Comparison of ENCODE assay signal across 9 mouse cellular contexts in genomic region chr2:164456413-164456812, GRCm38 (mm10). TPM values are rescaled to one million over a fixed set of nuclear protein-coding genes. Genes with fewer than 3 reads are reported as not detected.
DNase-seq lines count a peak whose midpoint lies in the region; ATAC-seq and TF ChIP-seq lines count a peak whose summit lies in the region.
"Had no signal": no experiment of that assay in that cellular context is flagged by ENCODE, and none has a peak within 500 bp of the region (broad histone marks: within the 10 kb centered on the region; RNA-seq: fewer than 3 reads in every experiment).

No protein-coding gene starts in this region.

- H3K4me2 ChIP-seq in heart, embryonic 13.5 days: peak overlapping the region; percentile 55; the same call in 1 of the 2 replicates
- no peak overlapping the region; the same call in 1 of the 2 replicates for H3K4me2 ChIP-seq in heart, embryonic 12.5 days
- peak overlapping the region; percentile 34; the same call in 1 of the 2 replicates for H3K4me2 ChIP-seq in CH12.LX (ENCODE audit: insufficient read depth, low read depth, poor library complexity, severe bottlenecking)
- H3K4me2 ChIP-seq in forebrain, postnatal 0 days (ENCODE audit: low read depth): peak overlapping the region; percentile 37

- no peak for ATAC-seq in heart, embryonic 13.5 days (ENCODE audit: extremely low read depth, insufficient number of reproducible peaks, low FRiP score, low TSS enrichment)
- no peak for ATAC-seq in heart, embryonic 12.5 days (ENCODE audit: insufficient number of reproducible peaks, low FRiP score)
- no peak for ATAC-seq in forebrain, postnatal 0 days

- TF ChIP-seq POLR2A in CH12.LX (IDR thresholded peaks at IDR 0.05; ENCODE audit: low read depth, low read length): no peak

- 88% methylated on average over 1 of the region's 1 CpGs for WGBS in heart, embryonic 13.5 days
- 67% methylated on average over 1 of the region's 1 CpGs for WGBS in heart, embryonic 12.5 days
- 100% methylated on average over 1 of the region's 1 CpGs for WGBS in forebrain, postnatal 0 days
- 100% methylated on average over 1 of the region's 1 CpGs for WGBS in macrophage (ENCODE audit: missing documents)

- H3K4me1 ChIP-seq in heart, embryonic 13.5 days: peaks cover 58% of the 10 kb centered on the region
- peaks cover 51% of the 10 kb centered on the region for H3K4me1 ChIP-seq in heart, embryonic 12.5 days (replicated peaks)
- H3K4me1 ChIP-seq in CH12.LX (ENCODE audit: control insufficient read depth in 1 of 2, insufficient read depth in 2 of 2): peaks cover 7 to 21% of the 10 kb centered on the region in 2 experiments
- H3K4me1 ChIP-seq in forebrain, postnatal 0 days (ENCODE audit: insufficient read depth): no peaks in the 10 kb centered on the region

- dilution Hi-C loops in CH12.LX (cut with MboI; ENCODE audit: extremely low pct_ligation_motif_present, extremely low pct_unique_long_range_greater_than_20kb, low sequenced_read_pairs): no loop called here

- H3K9ac ChIP-seq in heart, embryonic 13.5 days: peak overlapping the region; percentile 67
- H3K9ac ChIP-seq in heart, embryonic 12.5 days: no peak overlapping the region
- peak overlapping the region; percentile 36; the same call in 1 of the 2 replicates for H3K9ac ChIP-seq in CH12.LX (ENCODE audit: insufficient read depth, low read depth)
- peak overlapping the region; percentile 45; the same call in 1 of the 2 replicates for H3K9ac ChIP-seq in forebrain, postnatal 0 days

- H3K9me3 ChIP-seq in heart, embryonic 13.5 days: no peaks in the 10 kb centered on the region
- H3K9me3 ChIP-seq in heart, embryonic 12.5 days (replicated peaks): no peaks in the 10 kb centered on the region
- H3K9me3 ChIP-seq in CH12.LX (replicated peaks; ENCODE audit: low read length): peaks cover 2% of the 10 kb centered on the region
- H3K9me3 ChIP-seq in forebrain, postnatal 0 days (ENCODE audit: low read length): no peaks in the 10 kb centered on the region

- TF ChIP-seq CTCF in CH12.LX (conservative IDR thresholded peaks at IDR 0.05 in 1 of 2, IDR thresholded peaks at IDR 0.05 in 1 of 2; ENCODE audit: low read depth in 2 of 2, low read length in 2 of 2): no peak
- no peak for TF ChIP-seq CTCF in forebrain, postnatal 0 days (IDR thresholded peaks at IDR 0.05; ENCODE audit: low read depth)

- H3K27ac ChIP-seq in heart, embryonic 13.5 days (replicated peaks): peak overlapping the region; percentile 24; the same call in 1 of the 2 replicates
- no peak overlapping the region for H3K27ac ChIP-seq in heart, embryonic 12.5 days (ENCODE audit: poor library complexity, severe bottlenecking)
- H3K27ac ChIP-seq in CH12.LX (ENCODE audit: insufficient read depth, low read depth) (no peak overlapping the region; the same call in 1 of the 2 replicates), macrophage (peak overlapping the region; percentile 12; the same call in 1 of the 2 replicates)
- no peak overlapping the region for H3K27ac ChIP-seq in forebrain, postnatal 0 days (ENCODE audit: low read depth, low read length)

- in situ Hi-C loops in CH12.LX (cut with MboI; ENCODE audit: low pct_ligation_motif_present, low pct_unique_long_range_greater_than_20kb, low sequenced_read_pairs): loop anchor here (5.0 kb wide), 1 partner anchor 34 kb away; no protein-coding TSS in a partner anchor

- no peak for TF ChIP-seq RAD21 in CH12.LX (IDR thresholded peaks at IDR 0.05; ENCODE audit: low read depth, low read length)

- H3K79me2 ChIP-seq in CH12.LX (replicated peaks; ENCODE audit: control insufficient read depth, extremely low read depth, insufficient read depth, poor library complexity, severe bottlenecking) (peaks cover 3% of the 10 kb centered on the region; the same call in 1 of the 2 replicates), macrophage (ENCODE audit: inconsistent target) (peaks cover 1% of the 10 kb centered on the region; the same call in 1 of the 2 replicates)

- no peaks in the 10 kb centered on the region for H3K27me3 ChIP-seq in heart, embryonic 13.5 days (replicated peaks)
- H3K27me3 ChIP-seq in heart, embryonic 12.5 days (replicated peaks): no peaks in the 10 kb centered on the region
- peaks cover 17% of the 10 kb centered on the region for H3K27me3 ChIP-seq in CH12.LX (replicated peaks)
- H3K27me3 ChIP-seq in forebrain, postnatal 0 days (ENCODE audit: insufficient read depth, low read length): no peaks in the 10 kb centered on the region

- DNase-seq in CH12.LX (ENCODE audit: extremely low read depth): no peak
- DNase-seq in forebrain, postnatal 0 days: no peak
- no peak for DNase-seq in urinary bladder, adult 18-20 months (ENCODE audit: low spot score in 2 of 2)
- DNase-seq in yolk sac, embryonic 10.5 days (ENCODE audit: low spot score): no peak
- no peak for DNase-seq in layer of hippocampus, postnatal 14 days (ENCODE audit: low spot score in 2 of 2)

- no peaks in the 10 kb centered on the region for H3K36me3 ChIP-seq in heart, embryonic 13.5 days
- H3K36me3 ChIP-seq in heart, embryonic 12.5 days: no peaks in the 10 kb centered on the region
- peaks cover 3 to 5% of the 10 kb centered on the region in 2 experiments for H3K36me3 ChIP-seq in CH12.LX (replicated peaks in 1 of 2; ENCODE audit: control insufficient read depth in 1 of 2, insufficient read depth in 1 of 2, low read length in 1 of 2)
- H3K36me3 ChIP-seq in forebrain, postnatal 0 days (ENCODE audit: insufficient read depth): no peaks in the 10 kb centered on the region
- H3K36me3 ChIP-seq in macrophage (ENCODE audit: inconsistent target): no peaks in the 10 kb centered on the region

- no peak for TF ChIP-seq EP300 in CH12.LX (IDR thresholded peaks at IDR 0.05; ENCODE audit: low read length)

- H3K4me3 ChIP-seq in heart, embryonic 13.5 days: no peak overlapping the region; the same call in 1 of the 2 replicates
- no peak overlapping the region for H3K4me3 ChIP-seq in heart, embryonic 12.5 days
- H3K4me3 ChIP-seq in CH12.LX (replicated peaks in 1 of 3; ENCODE audit: low read depth in 2 of 3, low read length in 2 of 3, poor library complexity in 1 of 3) (peak overlapping the region; percentile 66 to 84 (median 69)), macrophage (ENCODE audit: inconsistent target) (no peak overlapping the region)
- H3K4me3 ChIP-seq in forebrain, postnatal 0 days (ENCODE audit: low read depth, low read length): no peak overlapping the region

RNA-seq across cellular contexts. Expression of gene Sys1, which starts 0.4 kb away (rescaled TPM):
- 37.2 and 43.0 TPM in 2 replicates for polyA plus RNA-seq in heart, embryonic 13.5 days (2015; fragmentation: Nextera tagmentation; extraction: Ambion mirVana)
- 36.4 and 40.3 TPM in 2 replicates for polyA plus RNA-seq in heart, embryonic 12.5 days (2016; fragmentation: Nextera tagmentation; extraction: Ambion mirVana)
- 58.5 and 59.7 TPM in 2 replicates for total RNA-seq in CH12.LX (2012; rRNA removed)
- total RNA-seq in CH12.LX (2014; rRNA removed): 41.8 and 46.6 TPM in 2 replicates
- 46.5 and 57.4 TPM in 2 replicates for polyA plus RNA-seq in CH12.LX (2012; ENCODE audit: insufficient read length, low read depth)
- total RNA-seq in forebrain, postnatal 0 days (2014; rRNA removed): 88.0 and 167 TPM in 2 replicates
- polyA plus RNA-seq in forebrain, postnatal 0 days (2015; fragmentation: Nextera tagmentation; extraction: Ambion mirVana): 105 and 110 TPM in 2 replicates
- total RNA-seq in macrophage (2018; cell fraction: chromatin; rRNA removed): 10 to 100 TPM in 21 of 26 experiments, 1 to 10 TPM in 5; 6.5 to 22.0 (median 12.5) TPM
- 10 to 100 TPM; 18.2 to 41.3 (median 30.7) TPM for total RNA-seq in macrophage (2018; cell fraction: cytosol; rRNA removed)
- 10 to 100 TPM in 25 of 26 experiments, 1 to 10 TPM in 1; 9.1 to 26.2 (median 17.8) TPM for total RNA-seq in macrophage (2018; cell fraction: nucleus; rRNA removed)
- polyA plus RNA-seq in macrophage (2018): 6.9 to 30.0 TPM (median 27.8 TPM) in 3 replicates
- total RNA-seq in layer of hippocampus, postnatal 14 days (2021): 10 to 100 TPM; 39.1 to 44.7 TPM

RNA-seq across cellular contexts. Expression of gene Gm20458, which starts 4.4 kb away (rescaled TPM):
- polyA plus RNA-seq in heart, embryonic 13.5 days (2015; fragmentation: Nextera tagmentation; extraction: Ambion mirVana): 8.7 and 11.7 TPM in 2 replicates
- polyA plus RNA-seq in heart, embryonic 12.5 days (2016; fragmentation: Nextera tagmentation; extraction: Ambion mirVana): 11.8 and 16.9 TPM in 2 replicates
- total RNA-seq in CH12.LX (2012; rRNA removed): 0.88 and 1.1 TPM in 2 replicates
- 0.74 TPM in 1 of 2 replicates, not detected in the other for total RNA-seq in CH12.LX (2014; rRNA removed)
- 0.31 and 1.2 TPM in 2 replicates for polyA plus RNA-seq in CH12.LX (2012; ENCODE audit: insufficient read length, low read depth)
- total RNA-seq in forebrain, postnatal 0 days (2014; rRNA removed): 3.6 and 10.5 TPM in 2 replicates
- polyA plus RNA-seq in forebrain, postnatal 0 days (2015; fragmentation: Nextera tagmentation; extraction: Ambion mirVana): 10.0 and 10.7 TPM in 2 replicates
- total RNA-seq in macrophage (2018; cell fraction: chromatin; rRNA removed): 1 to 10 TPM in 2 of 26 experiments, under 1 TPM in 2, not detected in 22; 0.80 to 2.1 (median 1.00) TPM
- total RNA-seq in macrophage (2018; cell fraction: cytosol; rRNA removed): 10 to 100 TPM in 2 of 26 experiments, 1 to 10 TPM in 21, under 1 TPM in 2, not detected in 1; 0.24 to 13.8 (median 4.8) TPM
- total RNA-seq in macrophage (2018; cell fraction: nucleus; rRNA removed): 1 to 10 TPM in 17 of 26 experiments, under 1 TPM in 1, not detected in 8; 0.64 to 8.1 (median 2.6) TPM
- polyA plus RNA-seq in macrophage (2018): 0.30 TPM in 1 of 3 replicates, not detected in the others
- total RNA-seq in layer of hippocampus, postnatal 14 days (2021): 10 to 100 TPM; 12.7 to 18.8 TPM

RNA-seq across cellular contexts. Expression of gene Sdc4, which starts 12.7 kb away (rescaled TPM):
- polyA plus RNA-seq in heart, embryonic 13.5 days (2015; fragmentation: Nextera tagmentation; extraction: Ambion mirVana): 36.6 and 46.5 TPM in 2 replicates
- polyA plus RNA-seq in heart, embryonic 12.5 days (2016; fragmentation: Nextera tagmentation; extraction: Ambion mirVana): 40.1 and 40.6 TPM in 2 replicates
- 63.9 and 69.9 TPM in 2 replicates for total RNA-seq in CH12.LX (2012; rRNA removed)
- total RNA-seq in CH12.LX (2014; rRNA removed): 53.4 and 59.8 TPM in 2 replicates
- 36.4 and 46.6 TPM in 2 replicates for polyA plus RNA-seq in CH12.LX (2012; ENCODE audit: insufficient read length, low read depth)
- 11.8 and 14.0 TPM in 2 replicates for total RNA-seq in forebrain, postnatal 0 days (2014; rRNA removed)
- polyA plus RNA-seq in forebrain, postnatal 0 days (2015; fragmentation: Nextera tagmentation; extraction: Ambion mirVana): 8.0 and 16.5 TPM in 2 replicates
- 1,000 to 10,000 TPM in 5 of 26 experiments, 100 to 1,000 TPM in 14, 10 to 100 TPM in 7; 32.1 to 2,513 (median 588) TPM for total RNA-seq in macrophage (2018; cell fraction: chromatin; rRNA removed)
- 1,000 to 10,000 TPM in 10 of 26 experiments, 100 to 1,000 TPM in 16; 124 to 5,022 (median 365) TPM for total RNA-seq in macrophage (2018; cell fraction: cytosol; rRNA removed)
- 1,000 to 10,000 TPM in 16 of 26 experiments, 100 to 1,000 TPM in 10; 160 to 4,105 (median 1,154) TPM for total RNA-seq in macrophage (2018; cell fraction: nucleus; rRNA removed)
- 114 to 215 TPM (median 133 TPM) in 3 replicates for polyA plus RNA-seq in macrophage (2018)
- 100 to 1,000 TPM; 117 to 137 TPM for total RNA-seq in layer of hippocampus, postnatal 14 days (2021)

RNA-seq across cellular contexts. Expression of gene Trp53tg5, which starts 17.1 kb away (rescaled TPM):
- not detected in 2 replicates for polyA plus RNA-seq in heart, embryonic 13.5 days (2015; fragmentation: Nextera tagmentation; extraction: Ambion mirVana)
- polyA plus RNA-seq in heart, embryonic 12.5 days (2016; fragmentation: Nextera tagmentation; extraction: Ambion mirVana): 0.19 TPM in 1 of 2 replicates, not detected in the other
- total RNA-seq in CH12.LX (2012; rRNA removed) (not detected in 2 replicates), CH12.LX (2014; rRNA removed) (not detected in 2 replicates)
- polyA plus RNA-seq in CH12.LX (2012; ENCODE audit: insufficient read length, low read depth) (not detected in 2 replicates), macrophage (2018) (not detected in 3 replicates)
- total RNA-seq in forebrain, postnatal 0 days (2014; rRNA removed): not detected in 2 replicates
- not detected in 2 replicates for polyA plus RNA-seq in forebrain, postnatal 0 days (2015; fragmentation: Nextera tagmentation; extraction: Ambion mirVana)
- total RNA-seq in macrophage (2018; cell fraction: chromatin; rRNA removed): not detected
- total RNA-seq in macrophage (2018; cell fraction: cytosol; rRNA removed): not detected
- not detected for total RNA-seq in macrophage (2018; cell fraction: nucleus; rRNA removed)
- total RNA-seq in layer of hippocampus, postnatal 14 days (2021): not detected
- total RNA-seq: layer of hippocampus, postnatal 25 days had no signal

RNA-seq across cellular contexts. Expression of gene Dbndd2, which starts 29.5 kb away (rescaled TPM):
- 8.9 and 17.9 TPM in 2 replicates for polyA plus RNA-seq in heart, embryonic 13.5 days (2015; fragmentation: Nextera tagmentation; extraction: Ambion mirVana)
- polyA plus RNA-seq in heart, embryonic 12.5 days (2016; fragmentation: Nextera tagmentation; extraction: Ambion mirVana): 7.3 and 11.3 TPM in 2 replicates
- 1.6 and 5.7 TPM in 2 replicates for total RNA-seq in CH12.LX (2012; rRNA removed)
- total RNA-seq in CH12.LX (2014; rRNA removed): 0.61 TPM in 1 of 2 replicates, not detected in the other
- 0.31 and 0.53 TPM in 2 replicates for polyA plus RNA-seq in CH12.LX (2012; ENCODE audit: insufficient read length, low read depth)
- total RNA-seq in forebrain, postnatal 0 days (2014; rRNA removed): 21.7 and 23.9 TPM in 2 replicates
- 10.9 and 17.6 TPM in 2 replicates for polyA plus RNA-seq in forebrain, postnatal 0 days (2015; fragmentation: Nextera tagmentation; extraction: Ambion mirVana)
- total RNA-seq in macrophage (2018; cell fraction: chromatin; rRNA removed): 1 to 10 TPM; 1.2 to 7.3 (median 3.6) TPM
- total RNA-seq in macrophage (2018; cell fraction: cytosol; rRNA removed): 10 to 100 TPM; 12.6 to 37.1 (median 24.2) TPM
- 10 to 100 TPM in 4 of 26 experiments, 1 to 10 TPM in 21, under 1 TPM in 1; 0.87 to 14.7 (median 6.1) TPM for total RNA-seq in macrophage (2018; cell fraction: nucleus; rRNA removed)
- polyA plus RNA-seq in macrophage (2018): 13.0 to 46.6 TPM (median 28.5 TPM) in 3 replicates
- 10 to 100 TPM; 87.6 to 88.0 TPM for total RNA-seq in layer of hippocampus, postnatal 14 days (2021)

Comparison
In these comparisons a context has a peak if more than half of its experiments do, and no peak if none do; other contexts are left out.
1. H3K27ac ChIP-seq: peak in heart, embryonic 13.5 days (single experiment) and macrophage (single experiment); none in heart, embryonic 12.5 days (single experiment), CH12.LX (single experiment) and forebrain, postnatal 0 days (single experiment).
2. H3K4me3 ChIP-seq: peak in CH12.LX (3 of 3); none in heart, embryonic 13.5 days (single experiment), heart, embryonic 12.5 days (single experiment), forebrain, postnatal 0 days (single experiment) and macrophage (single experiment).